Mouse (Mus musculus) limb, embryonic 10.5 days (tissue): Measurements from ENCODE around the gene Cnot6. TPM values are rescaled to one million over a fixed set of nuclear protein-coding genes. Genes with fewer than 3 reads are reported as not detected.

Experiments
- DNase-seq: peaks from one replicate; pipeline ENCODE4 v3.0.0-alpha.2; 2017; ENCODE audit warnings: low spot score
- H3K27ac ChIP-seq: fragments of 300-500 bp; sonication (generic); 2 replicates; pipeline ENCODE4 v1.5.1; 2016; ENCODE audit warnings: mild to moderate bottlenecking
- H3K27me3 ChIP-seq: fragments of 300-500 bp; sonication (generic); 2 replicates; pipeline ENCODE4 v1.6.1; 2016; ENCODE audit warnings: low read depth, mild to moderate bottlenecking; ENCODE audit not compliant: poor library complexity, severe bottlenecking
- H3K36me3 ChIP-seq: fragments of 300-500 bp; sonication (generic); 2 replicates; pipeline ENCODE4 v1.6.1; 2016; ENCODE audit warnings: mild to moderate bottlenecking, moderate library complexity
- H3K4me1 ChIP-seq: fragments of 300-500 bp; sonication (generic); 2 replicates; pipeline ENCODE4 v1.6.1; 2016
- H3K4me3 ChIP-seq: fragments of 300-500 bp; sonication (generic); 2 replicates; pipeline ENCODE4 v1.5.1; 2016; ENCODE audit warnings: mild to moderate bottlenecking, moderate library complexity
- H3K9me3 ChIP-seq: fragments of 300-500 bp; sonication (generic); replicated peaks from 2 replicates; pipeline ENCODE4 v1.6.1; 2016; ENCODE audit warnings: mild to moderate bottlenecking
- WGBS: fragments of 180-500 bp; shearing (Covaris S2); methylation state at CpG from one replicate; pipeline ENCODE4 v1.1.7; 2016; 5-methylcytosine and 5-hydroxymethylcytosine counted together
- polyA plus RNA-seq: library from polyadenylated mRNA; unstranded; fragments of >200 nt; fragmentation: Nextera tagmentation; extraction: Ambion mirVana; gene quantifications from 2 replicates; pipeline ENCODE4 v1.2.1, GENCODE M21; 2016

Gene Cnot6
- polyA plus RNA-seq, 1 experiment from 2014 or later = 63.4 TPM

DNA sequence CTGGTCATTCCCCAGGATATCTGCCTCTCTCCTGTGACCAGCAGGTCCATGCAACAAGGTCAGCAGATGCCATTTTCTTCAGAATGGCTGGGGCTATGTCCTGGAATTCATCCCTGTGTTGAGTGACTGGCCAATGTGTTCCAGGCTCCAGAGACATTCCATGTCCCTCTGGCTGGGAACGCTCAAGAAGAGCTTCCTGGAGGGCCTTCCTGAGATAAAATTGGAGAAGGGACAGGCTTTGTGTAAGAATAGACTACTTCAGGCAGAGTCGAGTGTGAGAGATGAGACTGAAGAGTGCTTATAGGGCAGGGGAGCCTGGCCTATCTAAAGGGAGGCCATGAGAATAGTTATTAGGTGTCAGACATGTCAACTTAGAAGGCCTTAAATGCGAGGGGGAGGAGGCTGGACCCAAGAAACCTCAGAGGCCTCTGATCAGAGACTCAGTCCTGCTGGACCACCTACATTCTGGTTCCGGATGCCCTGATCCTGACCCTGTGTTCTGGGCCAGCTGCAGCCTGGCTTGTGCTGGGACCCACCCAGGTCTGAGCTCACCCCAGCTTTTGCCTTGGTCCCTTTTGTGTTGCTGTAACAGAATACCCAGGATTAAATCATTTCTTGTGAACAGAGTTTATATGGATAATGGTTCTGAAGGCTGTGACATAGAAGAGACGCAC is 17.9 kb upstream of the Cnot6 start:
- 80% methylated on average over 5 of the region's 5 CpGs for WGBS
- no peaks in the 10 kb centered on the region for H3K9me3 ChIP-seq
- H3K4me3 ChIP-seq = no peak overlapping the region
- H3K27ac ChIP-seq = no peak overlapping the region
- H3K36me3 ChIP-seq = no peaks in the 10 kb centered on the region
- no peaks in the 10 kb centered on the region for H3K27me3 ChIP-seq
- no peaks in the 10 kb centered on the region for H3K4me1 ChIP-seq
- peak; percentile 12 for DNase-seq

DNA sequence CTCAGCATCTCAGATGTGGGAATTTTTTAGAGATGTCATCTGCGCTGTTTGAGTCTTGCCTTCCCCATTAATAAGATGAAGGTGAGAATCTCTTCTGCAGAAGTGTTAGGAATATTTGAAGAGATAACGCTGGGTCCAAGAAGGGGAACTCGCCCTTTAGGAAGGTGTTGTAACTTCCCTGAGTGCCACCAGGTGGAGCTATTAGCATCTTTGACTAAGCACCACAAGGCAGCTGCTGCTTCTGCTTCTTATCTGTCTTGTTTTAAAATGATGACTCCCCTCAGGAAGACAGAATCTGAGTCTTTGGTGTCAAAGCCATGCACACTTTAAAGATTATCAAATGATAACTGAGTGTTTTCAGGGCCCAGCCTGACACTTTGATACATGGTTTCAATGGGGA is 15.4 kb upstream of the Cnot6 start:
- 16% methylated on average over 3 of the region's 3 CpGs for WGBS

DNA sequence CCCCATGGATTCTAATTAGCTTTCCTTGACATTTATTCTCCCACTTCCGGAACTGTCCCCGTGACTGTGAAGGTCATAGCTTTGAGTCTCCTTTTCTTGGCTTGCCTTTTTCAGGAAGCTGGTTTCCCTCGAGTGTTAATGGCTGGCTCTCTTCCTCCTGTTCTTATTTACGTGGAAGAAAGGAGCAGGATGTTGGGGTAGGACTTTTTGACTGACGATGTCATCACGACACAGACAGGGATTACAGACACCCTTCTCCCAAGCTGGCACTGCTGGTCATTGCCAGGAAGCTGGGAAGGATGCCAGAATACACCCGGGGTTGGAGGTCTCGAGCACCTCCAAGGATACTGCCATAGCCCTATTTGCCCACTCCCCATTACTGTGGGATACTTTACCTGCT is 14.3 kb upstream of the Cnot6 start:
- H3K4me1 ChIP-seq = no peaks in the 10 kb centered on the region
- H3K27ac ChIP-seq = no peak overlapping the region
- WGBS = 65% methylated on average over 8 of the region's 8 CpGs
- no peaks in the 10 kb centered on the region for H3K36me3 ChIP-seq
- H3K9me3 ChIP-seq = no peaks in the 10 kb centered on the region
- H3K4me3 ChIP-seq = no peak overlapping the region
- no peaks in the 10 kb centered on the region for H3K27me3 ChIP-seq
- DNase-seq = no peak

More for the DNA sequence above, 15.4 kb upstream of the Cnot6 start:
- Histone ChIP-seq H3K36me3 (no peaks in the 10 kb centered on the region), H3K4me1 (no peaks in the 10 kb centered on the region), H3K4me3 (no peak overlapping the region), H3K27ac (no peak overlapping the region), H3K27me3 (no peaks in the 10 kb centered on the region), H3K9me3 (no peaks in the 10 kb centered on the region)
- DNase-seq = peak; percentile 61

DNA sequence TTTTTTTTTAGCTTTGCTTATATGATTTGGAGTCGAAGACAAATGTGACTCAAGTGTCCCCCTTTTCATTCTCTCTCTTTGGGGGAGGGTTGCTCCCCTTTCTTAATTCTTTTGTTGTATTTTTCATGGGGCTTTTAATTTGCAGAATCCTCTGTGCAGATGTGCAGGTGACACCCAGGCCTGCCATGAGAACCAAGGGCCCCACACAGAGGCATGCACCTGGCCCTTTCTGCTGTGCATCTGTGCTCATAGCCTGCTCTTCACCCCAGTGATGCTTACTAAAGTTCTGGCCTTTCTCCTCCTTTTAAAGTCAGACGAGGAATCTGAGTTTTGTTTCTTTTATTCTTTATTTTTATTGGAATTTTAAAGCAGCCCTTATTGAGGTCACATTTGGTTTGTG is 12.2 kb upstream of the Cnot6 start:
- H3K9me3 ChIP-seq = no peaks in the 10 kb centered on the region
- peaks cover 7% of the 10 kb centered on the region for H3K36me3 ChIP-seq
- 81% methylated on average over 2 of the region's 2 CpGs for WGBS
- H3K4me1 ChIP-seq = no peaks in the 10 kb centered on the region
- DNase-seq = no peak
- no peak overlapping the region for H3K27ac ChIP-seq
- H3K27me3 ChIP-seq = no peaks in the 10 kb centered on the region
- H3K4me3 ChIP-seq = no peak overlapping the region

DNA sequence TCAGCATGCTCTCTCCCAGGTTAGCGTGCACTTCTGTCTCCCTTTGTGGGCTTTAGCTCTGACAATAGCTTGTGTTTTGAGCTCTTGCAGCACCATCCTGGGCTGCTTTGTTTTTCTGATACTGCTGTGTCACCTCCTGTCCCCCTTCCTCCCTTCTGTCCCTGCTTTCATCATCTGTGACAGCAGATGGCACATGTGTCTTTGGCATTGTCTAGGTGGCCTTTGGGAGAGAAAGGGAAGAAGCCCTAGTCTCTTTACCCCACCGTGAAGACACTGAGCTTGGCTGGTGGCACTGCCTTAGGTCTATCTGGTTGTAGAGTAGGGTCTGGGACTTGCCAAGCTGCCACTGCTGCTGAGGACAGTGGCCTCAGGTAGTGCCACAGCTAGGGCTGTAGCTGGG is 10.8 kb upstream of the Cnot6 start:
- Histone ChIP-seq H3K27ac (no peak overlapping the region), H3K9me3 (no peaks in the 10 kb centered on the region), H3K4me3 (no peak overlapping the region), H3K4me1 (no peaks in the 10 kb centered on the region), H3K36me3 (peaks cover 10% of the 10 kb centered on the region), H3K27me3 (no peaks in the 10 kb centered on the region)
- DNase-seq = no peak
- WGBS = 88% methylated on average over 2 of the region's 2 CpGs

DNA sequence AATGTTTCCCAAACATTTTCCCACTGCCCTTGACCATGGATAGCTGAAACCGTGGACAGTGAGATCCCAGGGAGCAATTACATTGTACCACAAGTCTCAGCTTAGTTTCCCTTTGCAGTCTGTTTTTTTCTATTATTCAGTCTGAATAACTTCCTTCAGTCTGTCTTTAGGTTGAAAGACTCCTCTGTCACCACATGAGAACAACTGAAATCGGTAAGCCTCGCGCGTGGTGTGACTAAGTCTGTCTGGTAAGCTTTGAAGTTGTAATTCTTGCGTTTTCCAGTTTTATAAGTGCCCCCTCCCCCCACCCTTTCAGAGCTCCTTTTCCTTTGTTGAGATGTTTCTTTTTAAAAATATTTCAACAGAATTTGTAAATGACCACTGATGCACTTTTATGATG is 10.2 kb upstream of the Cnot6 start:
- no peaks in the 10 kb centered on the region for H3K27me3 ChIP-seq
- H3K27ac ChIP-seq = no peak overlapping the region
- no peaks in the 10 kb centered on the region for H3K4me1 ChIP-seq
- no peak overlapping the region for H3K4me3 ChIP-seq
- no peak for DNase-seq
- peaks cover 11% of the 10 kb centered on the region for H3K36me3 ChIP-seq
- WGBS = 89% methylated on average over 6 of the region's 6 CpGs
- H3K9me3 ChIP-seq = no peaks in the 10 kb centered on the region

DNA sequence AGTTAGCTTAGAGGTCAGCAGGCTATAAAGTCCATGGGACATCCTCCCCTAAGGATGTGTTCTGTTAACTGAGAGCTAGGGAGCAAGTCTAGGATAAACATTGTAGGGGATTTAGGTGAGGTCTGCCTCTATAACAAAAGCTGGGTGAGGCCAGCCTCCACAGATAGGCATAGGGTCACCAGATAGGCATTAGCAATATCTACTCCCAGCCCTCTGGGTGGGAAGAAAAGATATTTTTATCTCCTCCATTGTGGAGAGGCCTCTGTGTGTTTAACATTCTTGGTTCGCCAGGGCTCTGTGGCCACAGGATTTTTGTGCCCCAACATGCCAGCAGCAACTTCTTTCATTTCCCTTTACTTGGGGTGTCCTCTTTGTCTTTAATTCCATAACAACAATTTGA is 8.8 kb upstream of the Cnot6 start:
- 97% methylated on average over 1 of the region's 1 CpGs for WGBS
- no peaks in the 10 kb centered on the region for H3K4me1 ChIP-seq
- peaks cover 12% of the 10 kb centered on the region for H3K36me3 ChIP-seq
- H3K27me3 ChIP-seq = no peaks in the 10 kb centered on the region
- H3K4me3 ChIP-seq = no peak overlapping the region
- no peak for DNase-seq
- no peak overlapping the region for H3K27ac ChIP-seq
- H3K9me3 ChIP-seq = no peaks in the 10 kb centered on the region

DNA sequence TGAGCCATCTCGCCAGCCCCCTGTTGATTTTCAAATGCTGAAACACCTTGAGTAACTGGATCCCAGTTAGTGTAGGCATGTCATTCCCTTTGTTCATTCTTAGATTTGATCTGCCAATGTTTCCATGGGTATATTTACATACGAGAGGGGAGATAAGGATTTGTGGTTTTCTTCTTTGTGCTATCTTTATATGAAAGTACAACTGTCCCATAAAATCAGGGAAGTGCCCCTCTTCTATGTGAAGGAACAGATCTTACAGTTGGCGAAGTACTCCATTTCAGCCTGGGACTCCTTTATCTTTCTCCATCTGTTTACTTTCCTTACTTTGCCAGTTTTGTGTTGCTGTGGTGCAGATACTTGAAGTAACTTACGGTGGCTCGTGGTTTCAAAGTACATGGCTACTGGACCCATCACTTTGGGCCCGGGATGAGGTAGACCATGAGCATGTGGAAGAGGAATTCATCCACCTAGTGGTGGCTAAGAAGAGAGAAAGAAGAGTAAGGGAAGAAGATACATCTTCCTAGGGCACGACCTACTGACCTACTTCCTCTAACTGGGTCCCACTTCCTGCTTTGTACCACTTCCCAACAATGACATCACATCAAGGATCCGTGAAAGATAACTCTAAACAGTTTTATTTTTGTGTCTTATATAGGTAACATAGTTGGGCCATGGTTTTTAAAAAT is 7.1 kb upstream of the Cnot6 start:
- Histone ChIP-seq H3K27me3 (no peaks in the 10 kb centered on the region), H3K27ac (no peak overlapping the region), H3K9me3 (no peaks in the 10 kb centered on the region), H3K36me3 (peaks cover 12% of the 10 kb centered on the region), H3K4me3 (no peak overlapping the region), H3K4me1 (no peaks in the 10 kb centered on the region)
- no peak for DNase-seq
- WGBS = 91% methylated on average over 8 of the region's 8 CpGs

DNA sequence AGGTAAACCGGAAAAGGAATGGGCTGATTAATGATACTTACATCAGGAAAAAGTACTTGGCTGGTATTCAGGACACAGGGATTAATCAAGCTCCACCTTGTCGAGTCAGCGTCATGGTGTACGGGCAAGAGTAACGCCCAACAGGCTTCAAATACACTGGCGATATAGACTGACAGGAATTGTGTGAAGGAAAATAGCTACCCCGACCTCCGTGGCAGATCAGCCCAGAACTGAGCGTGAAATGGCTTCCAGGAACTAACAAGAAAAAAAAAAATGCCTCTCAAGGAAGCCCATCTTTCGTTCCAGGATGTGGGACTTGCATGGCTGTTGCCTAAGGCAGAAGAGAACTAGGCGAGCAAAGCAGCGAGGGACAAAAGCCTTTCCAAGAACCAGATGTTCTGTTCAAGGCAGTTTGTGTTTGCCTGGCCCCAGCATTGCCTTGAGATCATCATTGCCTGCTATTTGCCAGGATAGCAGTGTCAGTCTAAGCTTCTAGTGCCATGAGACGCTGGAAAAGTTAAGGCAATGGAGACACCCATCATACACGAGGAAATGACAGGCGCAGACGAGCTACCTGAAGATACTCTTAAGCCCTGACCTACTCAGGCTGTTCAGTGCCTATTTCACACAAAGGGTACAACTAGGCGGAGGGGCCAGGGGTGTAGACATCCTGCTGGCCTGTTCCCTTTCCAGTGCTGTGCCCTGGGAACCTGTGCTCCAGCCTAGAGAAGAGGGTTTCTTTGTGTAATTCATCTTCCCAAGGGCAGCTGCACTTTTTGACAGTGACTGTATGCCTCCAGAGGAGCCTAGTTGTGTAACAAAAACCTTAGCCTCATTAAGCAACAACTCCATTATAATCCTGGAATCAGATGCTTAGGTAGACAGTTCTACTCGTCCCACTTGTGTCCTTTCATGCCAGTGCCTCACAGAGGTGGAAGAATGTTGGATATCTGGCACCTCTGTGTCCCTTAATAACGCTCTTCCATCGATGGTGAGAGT is 1.1 kb upstream of the Cnot6 start:
- Histone ChIP-seq H3K36me3 (peaks cover 20% of the 10 kb centered on the region), H3K4me3 (peak overlapping the region; percentile 83), H3K27me3 (no peaks in the 10 kb centered on the region)

DNA sequence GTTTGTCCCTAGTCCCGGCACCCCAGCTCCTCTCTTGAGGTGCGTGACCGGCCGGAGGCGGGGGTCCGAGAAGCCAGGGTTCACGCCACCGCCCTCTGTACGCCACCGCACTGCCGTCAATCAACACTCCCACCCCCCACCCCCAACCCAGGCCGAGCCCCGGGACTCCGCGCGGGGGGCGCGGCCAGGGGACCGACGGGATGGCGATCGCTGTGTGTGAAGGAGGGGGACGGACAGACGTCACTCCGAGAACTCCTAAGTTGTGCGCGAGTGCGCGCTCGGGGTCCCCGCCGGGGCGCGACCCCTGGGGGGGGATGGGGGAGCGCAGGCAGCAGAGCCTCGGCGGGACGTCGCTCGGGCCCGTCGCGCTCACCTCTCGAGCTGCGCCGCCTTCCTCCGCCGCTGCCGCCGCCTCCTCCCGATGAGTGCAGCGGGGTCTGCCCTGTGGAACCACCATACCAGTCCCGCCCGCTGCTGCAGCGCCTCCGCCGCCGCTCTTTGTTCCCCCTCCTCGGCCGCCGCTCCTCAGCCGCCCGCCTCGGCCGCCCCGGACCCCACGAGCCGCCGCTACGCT is 455 bp downstream of the Cnot6 start:
- H3K9me3 ChIP-seq = no peaks in the 10 kb centered on the region
- H3K36me3 ChIP-seq = peaks cover 34% of the 10 kb centered on the region
- WGBS = under 1% methylated on average over 62 of the region's 70 CpGs
- peak overlapping the region; percentile 83 for H3K4me3 ChIP-seq
- H3K4me1 ChIP-seq = peaks cover 22% of the 10 kb centered on the region
- no peak for DNase-seq
- H3K27me3 ChIP-seq = no peaks in the 10 kb centered on the region
- H3K27ac ChIP-seq = peak overlapping the region; percentile 99

More for the DNA sequence above, 1.1 kb upstream of the Cnot6 start:
- no peaks in the 10 kb centered on the region for H3K9me3 ChIP-seq
- DNase-seq = peak; percentile 63
- H3K4me1 ChIP-seq = peaks cover 22% of the 10 kb centered on the region
- peak overlapping the region; percentile 99 for H3K27ac ChIP-seq
- WGBS = 41% methylated on average over 20 of the region's 20 CpGs

DNA sequence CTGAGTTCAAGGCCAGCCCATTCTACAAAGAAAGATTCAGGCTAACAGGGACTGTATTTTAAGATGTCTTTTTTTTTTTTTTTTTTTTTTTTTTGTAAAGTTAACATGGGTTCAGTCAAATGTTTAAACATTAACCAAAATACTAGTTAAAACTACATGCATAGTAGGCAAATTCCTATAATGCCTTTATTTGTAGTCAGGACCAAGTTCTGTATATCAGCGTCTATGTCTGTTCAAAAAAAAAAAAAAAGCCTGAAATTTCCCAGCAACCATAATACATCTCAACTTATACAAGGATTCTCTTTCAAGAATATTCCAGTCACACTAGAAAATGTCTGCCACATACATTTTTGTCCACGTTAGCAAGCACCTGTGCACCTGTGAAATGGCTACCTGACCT is 1.9 kb downstream of the Cnot6 start:
- Histone ChIP-seq H3K27ac (no peak overlapping the region), H3K4me3 (peak overlapping the region; percentile 83; the same call in 1 of the 2 replicates), H3K4me1 (peaks cover 22% of the 10 kb centered on the region), H3K36me3 (peaks cover 48% of the 10 kb centered on the region), H3K9me3 (no peaks in the 10 kb centered on the region), H3K27me3 (no peaks in the 10 kb centered on the region)
- 90% methylated on average over 2 of the region's 2 CpGs for WGBS
- DNase-seq = no peak

DNA sequence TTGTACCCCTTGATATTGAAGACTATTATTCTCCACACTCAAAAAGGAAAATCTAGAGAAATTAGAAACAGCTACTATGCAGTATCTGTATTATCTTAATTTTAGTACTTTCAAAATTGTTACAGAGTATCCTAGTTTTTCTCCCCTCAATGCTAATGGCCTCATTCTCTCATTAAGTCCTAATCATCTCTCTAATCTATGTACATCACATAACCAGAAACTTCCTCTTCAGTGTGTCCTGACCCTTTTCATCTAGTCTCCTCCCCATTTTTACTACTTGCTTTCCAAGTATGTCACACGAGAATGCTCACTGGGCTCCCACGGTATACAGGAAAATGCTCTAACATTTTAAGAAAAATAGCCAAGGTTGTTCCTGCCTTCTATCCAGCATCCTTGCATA is 4.7 kb downstream of the Cnot6 start:
- 85% methylated on average over 2 of the region's 2 CpGs for WGBS

More for the DNA sequence above, 4.7 kb downstream of the Cnot6 start:
- Histone ChIP-seq H3K4me1 (peaks cover 13% of the 10 kb centered on the region), H3K27me3 (no peaks in the 10 kb centered on the region), H3K36me3 (peaks cover 77% of the 10 kb centered on the region), H3K4me3 (no peak overlapping the region), H3K27ac (no peak overlapping the region), H3K9me3 (no peaks in the 10 kb centered on the region)
- no peak for DNase-seq
